Mouse (Mus musculus) midbrain, postnatal 0 days (tissue): ENCODE measurements at regions not wholly inside any gene's neighbourhood (a gene's known extent, or its start where the extent isn't known, plus 50 kb on each side); places are given as distances from the start of the nearest gene placed in this dataset.
"Not testable (repeated sequence)": the region's sequence is repeated elsewhere in the genome, so short reads cannot be mapped to it uniquely, and the experiment has no call there.

Source experiments
- ATAC-seq: fragments of 200-750 bp; cut with Nextera tagmentation; 2 replicates; pipeline ENCODE4 v1.8.0; 2017; ENCODE audit warnings: moderate number of reproducible peaks, mild to moderate bottlenecking, moderate TSS enrichment, moderate library complexity; ENCODE audit not compliant: low FRiP score
- DNase-seq: peaks from one replicate; pipeline ENCODE4 v3.0.0-alpha.2; 2015; ENCODE audit warnings: low spot score
- H3K27ac ChIP-seq: fragments of 300-500 bp; sonication (generic); 2 replicates; pipeline ENCODE4 v1.5.1; 2014; ENCODE audit warnings: low read depth, mild to moderate bottlenecking, low read length, mixed read lengths
- H3K27me3 ChIP-seq: fragments of 300-500 bp; sonication (generic); 2 replicates; pipeline ENCODE4 v1.6.1; 2014; ENCODE audit warnings: low read length, control low read depth, mixed read lengths; ENCODE audit not compliant: insufficient read depth
- H3K36me3 ChIP-seq: fragments of 300-500 bp; sonication (generic); 2 replicates; pipeline ENCODE4 v1.6.1; 2014; ENCODE audit warnings: low read length, control low read depth, mixed read lengths; ENCODE audit not compliant: insufficient read depth
- H3K4me1 ChIP-seq: fragments of 300-500 bp; sonication (generic); 2 replicates; pipeline ENCODE4 v1.6.1; 2014; ENCODE audit warnings: mild to moderate bottlenecking, control low read depth, antibody characterized with exemption, low read length, mixed read lengths; ENCODE audit not compliant: insufficient read depth
- H3K4me2 ChIP-seq: fragments of 300-500 bp; sonication (generic); 2 replicates; pipeline ENCODE4 v1.6.1; 2014; ENCODE audit warnings: low read depth, mild to moderate bottlenecking, low read length, mixed read lengths; ENCODE audit not compliant: poor library complexity, severe bottlenecking
- H3K4me3 ChIP-seq: fragments of 300-500 bp; sonication (generic); 2 replicates; pipeline ENCODE4 v1.5.1; 2014; ENCODE audit warnings: low read depth, mild to moderate bottlenecking, low read length, moderate library complexity
- H3K9ac ChIP-seq: fragments of 300-500 bp; sonication (generic); replicated peaks from 2 replicates; pipeline ENCODE4 v1.6.1; 2014; ENCODE audit warnings: mild to moderate bottlenecking, low read length, moderate library complexity, mixed read lengths; ENCODE audit not compliant: poor library complexity, severe bottlenecking
- H3K9me3 ChIP-seq: fragments of 300-500 bp; sonication (generic); 2 replicates; pipeline ENCODE4 v1.6.1; 2016; ENCODE audit warnings: low read length, control low read depth
- CTCF ChIP-seq: IDR thresholded peaks from 2 replicates; pipeline ENCODE4 v1.5.1; 2016; ENCODE audit warnings: antibody characterized with exemption, mild to moderate bottlenecking
- WGBS: fragments of 180-500 bp; shearing (Covaris S2); extraction: QIAGEN DNeasy Blood & Tissue Kit; methylation state at CpG from one replicate; pipeline ENCODE4 v1.1.7; 2014; 5-methylcytosine and 5-hydroxymethylcytosine counted together

GRCm38 (mm10) chr5:129270051-129270472 is 173.5 kb downstream of the Adgrd1 start:
- no peaks in the 10 kb centered on the region for H3K36me3 ChIP-seq
- H3K27me3 ChIP-seq: no peaks in the 10 kb centered on the region
- no peak overlapping the region for H3K4me3 ChIP-seq
- no peaks in the 10 kb centered on the region for H3K9me3 ChIP-seq
- no peak overlapping the region for H3K4me2 ChIP-seq
- peak; percentile 20; the same call in 1 of the 2 replicates for ATAC-seq
- WGBS: 19% methylated on average over 5 of the region's 5 CpGs
- no peak for DNase-seq
- H3K4me1 ChIP-seq: peaks cover 7% of the 10 kb centered on the region
- no peak overlapping the region for H3K27ac ChIP-seq
- no peak for TF ChIP-seq CTCF
- H3K9ac ChIP-seq: no peak overlapping the region

- peaks cover 6% of the 10 kb centered on the region; the same call in 1 of the 2 replicates for H3K4me1 ChIP-seq
- H3K36me3 ChIP-seq: no peaks in the 10 kb centered on the region
- no peak overlapping the region for H3K27ac ChIP-seq
- H3K4me3 ChIP-seq: no peak overlapping the region
- H3K4me2 ChIP-seq: no peak overlapping the region
- no peaks in the 10 kb centered on the region for H3K9me3 ChIP-seq
- TF ChIP-seq CTCF: no peak
- no peak overlapping the region for H3K9ac ChIP-seq
- DNase-seq: no peak
- no peaks in the 10 kb centered on the region for H3K27me3 ChIP-seq
- ATAC-seq: no peak
- WGBS: 36% methylated on average over 2 of the region's 2 CpGs
Observed at GRCm38 (mm10) chr5:129281406-129281805, 184.9 kb downstream of the Adgrd1 start.

GRCm38 (mm10) chr5:129282133-129282532 is 185.6 kb downstream of the Adgrd1 start:
- DNase-seq (no peak), ATAC-seq (no peak)
- Histone ChIP-seq H3K36me3 (no peaks in the 10 kb centered on the region), H3K4me3 (no peak overlapping the region), H3K27ac (0 out of 2 replicates have a peak overlapping the region, but pooled peaks have one; percentile 12), H3K4me1 (peaks cover 6% of the 10 kb centered on the region; the same call in 1 of the 2 replicates), H3K9me3 (no peaks in the 10 kb centered on the region), H3K9ac (no peak overlapping the region; the same call in 1 of the 2 replicates), H3K4me2 (no peak overlapping the region), H3K27me3 (no peaks in the 10 kb centered on the region)
- 8% methylated on average over 8 of the region's 8 CpGs for whole genome bisulfite sequencing
- no peak for TF ChIP-seq CTCF

DNA sequence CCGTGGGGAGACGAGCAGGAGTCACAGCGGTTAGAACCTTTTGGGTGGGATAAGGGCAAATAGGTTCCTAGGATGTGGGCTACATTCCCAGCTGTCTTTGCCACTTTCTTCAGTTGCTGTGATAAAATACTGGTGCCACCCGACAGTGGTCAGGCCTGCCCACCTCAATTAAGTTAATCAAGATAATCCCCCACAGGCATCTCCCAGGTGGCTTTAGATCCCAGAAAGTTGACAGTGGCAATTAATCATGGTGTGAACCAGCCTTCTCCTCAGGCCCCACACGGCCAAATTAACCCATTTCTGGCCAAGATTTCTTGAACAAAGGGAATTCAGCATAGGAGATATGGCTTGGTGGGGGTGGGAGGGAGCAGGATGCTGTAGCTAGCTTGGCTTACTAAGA is 186.3 kb downstream of the Adgrd1 start:
- WGBS: 14% methylated on average over 5 of the region's 5 CpGs
- ATAC-seq: no peak
- Histone ChIP-seq H3K9me3 (no peaks in the 10 kb centered on the region), H3K4me2 (no peak overlapping the region), H3K27me3 (no peaks in the 10 kb centered on the region), H3K4me1 (peaks cover 6% of the 10 kb centered on the region; the same call in 1 of the 2 replicates), H3K36me3 (no peaks in the 10 kb centered on the region), H3K4me3 (no peak overlapping the region), H3K9ac (no peak overlapping the region), H3K27ac (no peak overlapping the region)
- no peak for TF ChIP-seq CTCF
- DNase-seq: peak; percentile 24

DNA sequence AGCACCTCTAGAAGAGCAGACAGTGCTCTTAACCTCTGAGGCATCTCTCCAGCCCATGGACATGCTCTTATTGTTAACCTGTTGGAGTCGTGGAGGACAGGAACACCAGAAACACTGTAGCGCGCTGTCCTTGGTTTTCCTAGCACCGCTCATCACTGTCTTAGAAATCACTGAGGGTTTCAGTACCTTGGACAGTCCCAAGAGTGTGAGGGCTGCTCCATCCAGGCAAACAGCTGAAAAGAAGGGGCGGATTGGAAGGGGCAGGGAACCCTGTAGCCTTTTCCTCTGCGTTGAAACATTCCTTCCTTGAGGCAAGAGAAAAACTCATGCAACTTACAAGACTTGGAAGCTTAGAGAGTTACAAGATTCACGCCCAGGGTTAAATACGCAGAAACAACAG is 190.9 kb downstream of the Adgrd1 start:
- Histone ChIP-seq H3K4me1 (no peaks in the 10 kb centered on the region), H3K36me3 (no peaks in the 10 kb centered on the region), H3K4me3 (no peak overlapping the region), H3K9me3 (no peaks in the 10 kb centered on the region), H3K27me3 (0 out of 2 replicates have a peak, but pooled peaks cover 4% of the 10 kb centered on the region), H3K4me2 (no peak overlapping the region), H3K27ac (no peak overlapping the region), H3K9ac (no peak overlapping the region)
- ATAC-seq (no peak), DNase-seq (no peak)
- no peak for TF ChIP-seq CTCF
- WGBS: 24% methylated on average over 8 of the region's 8 CpGs

DNA sequence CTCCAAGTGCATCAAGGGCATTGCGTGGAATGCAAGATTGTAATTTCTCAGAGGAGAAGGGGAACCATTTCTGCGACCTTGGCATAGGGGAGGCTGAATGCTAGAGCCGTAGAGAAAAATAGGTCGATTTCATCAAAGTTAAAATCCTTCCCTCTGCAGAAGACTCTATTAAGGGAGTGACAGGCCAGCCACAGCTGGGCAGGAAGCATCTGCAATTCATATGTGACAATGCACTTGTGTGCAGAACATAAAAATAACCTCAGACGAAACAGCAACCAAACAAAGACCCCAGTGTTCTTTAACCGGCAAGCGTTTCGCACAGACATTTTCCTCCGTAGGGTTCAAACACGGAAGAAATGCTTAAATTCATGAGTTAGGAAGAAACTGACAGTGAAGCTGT is 196.3 kb downstream of the Adgrd1 start:
- ATAC-seq: not testable (repeated sequence)
- WGBS: 47% methylated on average over 10 of the region's 10 CpGs

DNA sequence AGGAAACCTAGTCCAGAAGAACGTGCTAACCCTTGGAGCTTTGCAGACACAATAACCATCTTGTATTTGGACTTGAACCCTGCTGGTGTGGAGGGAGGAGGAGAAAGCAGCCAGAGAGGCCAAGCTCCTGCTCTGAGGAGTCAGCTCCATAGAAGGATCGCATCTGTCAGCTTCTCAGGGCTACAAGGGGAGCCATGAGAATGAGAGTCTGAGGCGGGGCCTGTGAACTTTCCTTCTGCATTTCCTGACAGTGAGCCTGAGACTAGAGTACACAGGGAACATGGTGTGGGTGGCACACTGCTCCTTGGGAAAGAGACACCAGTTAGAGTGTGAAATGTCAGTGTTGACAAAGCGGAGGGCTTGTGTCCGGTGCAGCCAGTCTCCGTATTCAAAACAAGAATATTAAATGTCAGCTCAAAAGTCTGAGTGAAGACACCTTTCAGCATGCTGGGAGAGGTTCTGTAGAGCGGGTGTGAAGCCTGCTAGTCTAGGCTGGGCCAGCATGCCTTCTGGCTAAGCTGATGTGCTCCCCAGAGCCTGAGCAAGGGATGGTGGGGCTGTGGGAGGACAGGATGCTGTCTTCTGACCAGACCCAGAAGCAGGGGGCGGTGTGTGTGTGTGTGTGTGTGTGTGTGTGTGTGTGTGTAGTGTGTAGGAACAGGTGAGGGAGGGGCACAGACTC is 198.5 kb downstream of the Adgrd1 start:
- 76% methylated on average over 8 of the region's 8 CpGs for WGBS
- H3K27me3 ChIP-seq, H3K4me2 ChIP-seq, H3K4me1 ChIP-seq, H3K36me3 ChIP-seq, H3K9me3 ChIP-seq, H3K27ac ChIP-seq, H3K9ac ChIP-seq, ATAC-seq, H3K4me3 ChIP-seq, DNase-seq: not testable (repeated sequence)

More for the DNA sequence above, 196.3 kb downstream of the Adgrd1 start:
- H3K27ac ChIP-seq, H3K4me3 ChIP-seq, H3K27me3 ChIP-seq, H3K4me1 ChIP-seq, H3K4me2 ChIP-seq, H3K36me3 ChIP-seq, H3K9me3 ChIP-seq, H3K9ac ChIP-seq, DNase-seq: not testable (repeated sequence)
